Mouse (Mus musculus): Measurements from ENCODE around the gene Fam43b.

Fam43b gene

DNA sequence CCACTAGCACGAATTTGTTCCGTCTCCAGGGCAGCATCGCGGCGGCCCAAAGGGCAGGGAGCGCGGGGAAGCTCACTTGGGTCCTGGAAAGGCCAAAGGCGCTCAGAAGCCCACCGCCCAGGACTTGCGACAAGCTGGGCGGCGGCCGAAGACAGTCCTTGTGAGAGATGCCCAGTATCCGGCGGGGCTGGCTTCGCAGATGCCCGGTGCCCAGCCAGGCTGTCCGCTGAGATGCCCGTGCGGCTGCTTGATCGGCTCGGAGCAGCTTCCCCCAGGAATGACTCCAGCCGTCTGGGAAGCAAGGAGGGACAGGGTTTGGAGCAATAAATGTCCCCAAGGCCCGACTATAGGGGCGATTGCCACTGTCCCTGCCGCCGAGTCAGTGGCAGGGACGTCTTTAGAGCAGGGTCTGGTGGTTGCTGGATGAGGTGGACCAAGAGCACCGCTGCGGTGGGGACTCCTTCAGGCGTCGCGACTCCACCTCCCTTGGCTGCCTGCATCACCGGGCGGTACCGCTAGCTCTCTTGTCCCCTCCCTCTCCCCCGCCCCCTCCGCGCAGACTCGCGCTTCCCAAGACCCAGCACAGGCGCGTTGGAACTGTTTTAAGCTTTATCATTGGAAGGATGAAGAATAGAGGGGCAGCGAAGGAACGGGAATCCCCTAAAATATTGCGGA is at the start of gene Fam43b:
TSS of gene Fam43b (minus strand) at position 558 of the 675 bp plus-strand sequence.
- in situ Hi-C loops (cut with MboI; ENCODE audit: low pct_unique_long_range_greater_than_20kb in 1 of 2, low sequenced_read_pairs in 2 of 2, unreplicated experiment in 1 of 2) = no loop called here

DNA sequence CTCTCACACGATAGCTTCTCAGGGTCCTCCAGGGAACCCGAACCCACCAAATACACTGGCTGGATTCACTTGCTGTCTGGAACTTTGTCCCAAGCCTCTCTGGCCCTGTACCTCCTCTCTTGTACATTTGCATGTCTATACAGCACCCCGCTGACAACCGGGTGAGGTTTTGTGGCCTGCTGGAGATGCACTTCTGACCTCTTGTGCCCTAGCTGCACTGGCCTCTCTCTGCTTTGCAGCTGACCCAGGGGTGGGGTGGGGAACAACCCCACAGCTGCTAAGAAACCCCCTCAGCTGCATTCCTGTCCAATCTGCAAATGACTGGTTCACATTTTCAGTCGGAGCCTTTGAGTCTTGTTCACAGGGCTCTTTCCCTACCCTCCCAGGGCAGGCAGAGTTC is 48.6 kb upstream of the Fam43b start:
- in situ Hi-C loops (cut with MboI; ENCODE audit: low pct_unique_long_range_greater_than_20kb in 1 of 2, low sequenced_read_pairs in 2 of 2, unreplicated experiment in 1 of 2) = loop anchor here in 1 of 2 experiments (5.0 to 10.0 kb wide), 2 partner anchors 262 to 410 kb away; no protein-coding TSS in a partner anchor

DNA sequence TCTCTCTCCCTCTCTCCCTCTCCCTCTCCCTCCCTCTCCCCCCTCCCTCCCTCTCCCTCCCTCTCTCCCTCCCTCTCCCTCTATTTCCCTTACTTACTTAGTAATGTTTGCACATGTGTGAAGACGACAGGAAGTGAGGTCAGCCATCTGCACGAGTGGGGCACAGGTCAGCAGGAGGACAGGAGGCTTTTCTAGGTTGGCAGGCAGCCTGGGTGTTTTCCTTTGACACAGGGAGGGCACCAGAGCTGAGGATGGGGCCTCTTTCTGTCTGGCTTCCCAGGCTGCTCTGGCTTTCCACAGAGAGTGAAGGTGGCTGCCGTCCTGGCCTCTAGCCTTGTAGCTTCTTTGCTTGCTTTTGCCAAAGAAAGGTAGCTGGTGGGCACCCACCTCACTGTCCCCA is 43.7 kb upstream of the Fam43b start:
- in situ Hi-C loops (cut with MboI; ENCODE audit: low pct_unique_long_range_greater_than_20kb in 1 of 2, low sequenced_read_pairs in 2 of 2, unreplicated experiment in 1 of 2) = loop anchor here in 1 of 2 experiments (10.0 kb wide), 1 partner anchor 415 kb away; no protein-coding TSS in a partner anchor

DNA sequence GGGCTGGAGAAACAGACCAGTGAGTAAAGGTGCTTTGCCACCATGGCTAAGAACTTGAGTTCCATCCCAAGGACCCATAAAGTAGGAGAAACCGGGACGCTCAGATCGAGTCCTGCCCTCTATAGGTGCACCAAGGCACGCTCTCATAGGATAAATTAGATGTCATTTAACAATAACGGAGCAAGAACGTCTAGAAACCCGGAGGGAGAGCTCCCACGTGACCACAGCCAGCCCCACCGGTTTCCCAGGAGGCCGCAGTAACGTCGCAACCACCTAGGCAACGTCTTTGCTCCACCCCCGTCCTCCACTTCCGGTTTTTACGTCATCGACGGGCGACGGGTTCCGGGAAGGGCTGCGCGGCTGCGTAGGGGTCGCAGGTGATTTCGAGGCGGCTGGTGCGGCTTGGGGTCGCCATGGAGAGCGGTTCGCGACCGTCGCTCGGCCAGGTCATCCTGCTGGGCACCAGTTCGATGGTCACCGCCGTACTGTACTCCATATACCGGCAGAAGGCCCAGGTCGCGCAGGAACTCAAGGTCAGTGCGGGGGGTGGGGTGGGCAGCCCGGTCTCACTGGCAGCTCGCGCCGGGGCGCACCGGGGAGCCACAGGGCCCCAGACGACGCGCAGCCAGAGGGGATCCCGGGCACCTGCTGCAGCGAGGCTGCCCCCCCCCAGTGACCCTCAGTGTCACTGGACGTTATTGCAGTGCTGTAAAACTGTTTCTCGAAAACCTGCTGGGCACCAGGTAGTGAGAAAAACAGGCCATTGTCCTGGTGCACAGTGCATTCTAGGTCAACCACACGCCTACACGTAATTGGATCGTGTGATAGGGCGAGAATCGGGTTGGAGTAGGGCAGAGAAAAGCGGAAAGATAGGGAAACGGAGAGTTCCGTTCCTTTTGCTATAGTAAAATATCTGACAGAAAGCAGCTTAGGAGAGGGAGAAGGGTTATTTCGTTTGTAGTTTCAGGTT is 38.3 kb upstream of the Fam43b start, which contains the start of gene Mul1:
TSS of gene Mul1 (plus strand) at position 325 of the 970 bp plus-strand sequence.
- in situ Hi-C loops (cut with MboI; ENCODE audit: low pct_unique_long_range_greater_than_20kb in 1 of 2, low sequenced_read_pairs in 2 of 2, unreplicated experiment in 1 of 2) = no loop called here

DNA sequence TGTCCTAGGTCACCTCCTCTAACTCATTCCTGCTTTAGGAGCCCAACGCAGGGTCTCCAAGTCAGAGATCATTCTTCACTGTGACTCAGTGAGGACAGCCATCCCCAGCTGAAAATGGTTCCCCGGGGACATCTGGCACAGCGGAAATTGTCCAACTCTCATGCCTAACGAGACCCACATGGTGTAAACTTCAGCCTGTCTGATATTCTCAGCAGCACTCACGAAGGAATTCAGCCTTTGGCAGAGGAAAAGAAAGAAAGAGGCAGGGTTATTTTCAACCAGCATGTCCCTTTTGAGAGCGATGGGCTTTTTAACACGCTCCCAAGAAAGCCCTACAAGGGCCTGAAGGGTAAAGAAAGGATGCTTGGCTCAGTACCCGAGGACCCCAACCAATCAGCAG is 35.0 kb upstream of the Fam43b start:
- in situ Hi-C loops (cut with MboI; ENCODE audit: low pct_unique_long_range_greater_than_20kb in 1 of 2, low sequenced_read_pairs in 2 of 2, unreplicated experiment in 1 of 2) = no loop called here

DNA sequence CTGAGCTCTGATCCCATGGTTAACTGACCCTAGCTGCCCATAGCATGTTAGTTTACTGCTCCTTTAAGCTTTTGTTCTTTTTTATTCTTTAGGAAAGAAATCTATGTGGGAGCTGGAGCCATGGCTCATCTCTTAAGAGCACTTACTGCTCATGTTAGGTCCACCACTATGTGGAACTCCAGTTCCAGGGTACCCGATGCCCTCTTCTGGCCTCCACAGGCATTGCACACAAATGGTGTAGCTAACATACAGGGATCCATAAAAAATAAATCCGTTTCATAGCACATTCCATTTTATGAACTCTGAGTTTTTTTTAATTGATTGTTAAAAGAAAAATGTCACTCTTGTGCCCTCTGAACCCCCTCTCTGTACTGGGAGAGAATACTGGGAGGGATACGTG is 33.5 kb upstream of the Fam43b start:
- in situ Hi-C loops (cut with MboI; ENCODE audit: low pct_unique_long_range_greater_than_20kb in 1 of 2, low sequenced_read_pairs in 2 of 2, unreplicated experiment in 1 of 2) = loop anchor here in 1 of 2 experiments (5.0 kb wide), 1 partner anchor 107 kb away; no protein-coding TSS in a partner anchor

DNA sequence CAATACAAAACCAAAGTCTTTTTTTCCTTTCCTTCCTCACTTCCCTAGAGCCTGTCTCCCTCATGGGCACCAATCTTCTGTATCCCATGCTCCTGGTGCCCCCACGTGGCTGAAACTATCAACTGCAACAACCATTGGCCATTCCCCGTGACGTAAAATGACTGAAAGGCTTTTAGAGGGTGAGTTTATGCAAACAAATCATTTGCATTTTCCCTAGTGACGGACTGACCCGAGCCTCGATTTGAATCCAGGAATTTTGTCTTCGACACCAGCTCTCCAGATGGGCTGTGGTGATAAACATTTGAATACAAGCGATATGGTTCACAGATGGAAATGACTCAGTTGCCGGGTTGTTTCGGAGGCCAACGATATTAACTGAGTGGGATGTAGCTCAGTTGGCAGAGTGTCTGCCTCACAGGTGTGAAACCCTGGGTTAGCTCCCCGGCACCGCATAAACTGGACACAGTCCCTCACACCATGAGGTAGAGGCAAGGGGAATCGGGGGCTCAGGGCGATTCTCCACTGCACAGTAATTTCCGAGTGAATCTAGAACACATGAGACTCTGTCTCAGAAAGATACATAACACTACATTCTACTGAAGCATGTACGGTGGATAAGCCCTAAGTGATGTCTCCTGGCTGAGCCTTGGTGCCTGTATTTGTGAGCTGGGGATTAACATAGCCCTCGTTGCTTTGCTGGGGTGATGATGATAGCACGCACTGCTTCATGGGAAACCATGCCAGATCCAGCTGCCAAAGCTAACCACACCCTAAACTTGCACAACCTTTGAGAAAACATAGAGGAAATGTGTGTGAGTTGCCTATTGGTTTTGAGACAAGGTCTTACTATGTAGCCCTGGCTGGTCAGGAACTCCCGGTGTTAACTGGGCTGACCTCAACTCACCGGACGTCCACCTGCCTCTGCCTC is 30.7 kb upstream of the Fam43b start:
- in situ Hi-C loops (cut with MboI; ENCODE audit: low pct_unique_long_range_greater_than_20kb in 1 of 2, low sequenced_read_pairs in 2 of 2, unreplicated experiment in 1 of 2) = loop anchor here in 1 of 2 experiments (5.0 kb wide), 1 partner anchor 105 kb away; no protein-coding TSS in a partner anchor

DNA sequence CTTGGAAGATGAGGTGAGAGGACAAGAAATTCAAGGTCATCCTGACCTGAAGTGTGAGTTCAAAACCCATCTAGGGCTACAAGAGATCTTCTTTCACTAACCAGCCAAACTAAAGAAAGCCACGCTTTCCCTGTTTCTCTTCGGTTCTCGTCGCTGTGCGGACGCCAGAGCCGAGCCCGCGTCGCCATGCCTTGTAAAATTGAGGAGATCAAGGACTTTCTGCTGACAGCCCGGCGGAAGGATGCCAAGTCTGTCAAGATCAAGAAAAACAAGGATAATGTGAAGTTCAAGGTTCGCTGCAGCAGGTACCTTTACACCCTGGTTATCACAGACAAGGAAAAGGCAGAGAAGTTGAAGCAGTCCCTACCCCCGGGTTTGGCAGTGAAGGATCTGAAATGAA is 29.3 kb upstream of the Fam43b start:
- in situ Hi-C loops (cut with MboI; ENCODE audit: low pct_unique_long_range_greater_than_20kb in 1 of 2, low sequenced_read_pairs in 2 of 2, unreplicated experiment in 1 of 2) = loop anchor here in 1 of 2 experiments (5.0 kb wide), 1 partner anchor 103 kb away; no protein-coding TSS in a partner anchor

DNA sequence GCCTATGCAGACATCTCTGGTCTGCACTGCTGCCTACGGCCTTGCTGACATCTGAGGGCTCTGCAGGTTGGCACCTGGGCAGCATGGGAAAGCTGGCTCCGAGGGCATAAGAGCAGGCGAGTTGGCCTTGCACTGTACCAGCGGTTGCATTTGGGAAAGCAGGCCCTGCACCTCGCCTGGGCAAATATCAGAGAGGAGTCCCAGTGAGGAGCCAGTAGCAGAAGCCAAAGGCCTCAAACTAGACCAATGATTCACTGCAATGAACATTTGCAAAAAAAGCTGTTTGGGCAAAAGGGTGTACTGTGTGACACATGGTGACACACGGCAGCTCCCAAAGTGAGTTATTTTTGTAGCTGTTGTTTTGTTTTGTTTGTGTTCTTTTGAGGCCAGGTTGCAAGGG is 28.7 kb upstream of the Fam43b start:
- in situ Hi-C loops (cut with MboI; ENCODE audit: low pct_unique_long_range_greater_than_20kb in 1 of 2, low sequenced_read_pairs in 2 of 2, unreplicated experiment in 1 of 2) = loop anchor here in 1 of 2 experiments (5.0 kb wide), 1 partner anchor 103 kb away; no protein-coding TSS in a partner anchor

DNA sequence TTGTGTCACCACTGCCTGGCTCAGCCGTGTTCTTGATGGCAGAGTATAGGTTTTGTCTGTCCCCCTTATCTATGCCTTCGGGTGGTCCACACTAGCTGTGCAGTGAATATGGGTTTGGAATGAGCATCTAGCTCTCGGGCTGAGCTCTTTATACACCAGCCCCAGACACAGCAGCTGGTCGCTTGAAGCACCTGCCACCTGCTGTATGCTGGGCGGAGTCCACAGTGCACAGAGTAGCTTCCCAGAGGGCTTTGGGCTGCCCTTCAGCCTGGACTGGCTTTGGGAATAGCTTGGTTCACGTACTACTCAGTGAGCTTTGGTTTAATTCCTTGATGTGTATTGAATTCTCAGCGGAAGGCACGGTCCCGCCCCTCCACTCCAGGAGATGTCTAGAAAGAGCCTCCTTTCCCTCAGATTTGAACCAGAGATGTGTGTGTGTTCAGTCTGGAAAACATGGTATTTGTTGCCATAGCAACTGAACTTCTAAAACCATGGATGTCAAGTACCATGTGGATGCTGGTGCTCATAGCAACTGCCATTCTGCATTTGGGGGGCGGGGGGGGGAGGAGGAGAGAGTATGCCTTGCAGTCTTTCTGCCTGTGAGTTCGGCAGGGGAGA is 22.1 kb upstream of the Fam43b start:
- in situ Hi-C loops (cut with MboI; ENCODE audit: low pct_unique_long_range_greater_than_20kb in 1 of 2, low sequenced_read_pairs in 2 of 2, unreplicated experiment in 1 of 2) = loop anchor here in 1 of 2 experiments (5.0 kb wide), 1 partner anchor 101 kb away; no protein-coding TSS in a partner anchor

DNA sequence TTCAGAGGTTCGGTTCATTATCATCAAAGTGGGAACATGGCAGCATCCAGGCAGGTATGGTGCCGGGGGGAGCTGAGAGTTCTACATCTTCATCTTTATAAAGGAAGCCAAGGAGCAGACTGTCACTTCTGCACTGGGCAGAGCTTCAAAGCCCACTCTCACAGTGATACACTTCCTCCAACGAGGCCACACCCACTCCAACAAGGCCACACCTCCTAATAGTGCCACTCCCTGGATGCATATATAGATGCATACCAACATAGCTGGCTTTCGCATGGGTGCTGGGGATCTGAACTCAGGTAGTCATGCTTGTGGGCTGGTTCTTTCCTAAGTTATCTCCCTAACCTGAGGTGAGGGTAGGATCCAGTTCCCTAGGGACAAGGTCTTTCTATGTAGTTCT is 21.6 kb upstream of the Fam43b start:
- in situ Hi-C loops (cut with MboI; ENCODE audit: low pct_unique_long_range_greater_than_20kb in 1 of 2, low sequenced_read_pairs in 2 of 2, unreplicated experiment in 1 of 2) = loop anchor here in 1 of 2 experiments (5.0 kb wide), 1 partner anchor 101 kb away; no protein-coding TSS in a partner anchor

DNA sequence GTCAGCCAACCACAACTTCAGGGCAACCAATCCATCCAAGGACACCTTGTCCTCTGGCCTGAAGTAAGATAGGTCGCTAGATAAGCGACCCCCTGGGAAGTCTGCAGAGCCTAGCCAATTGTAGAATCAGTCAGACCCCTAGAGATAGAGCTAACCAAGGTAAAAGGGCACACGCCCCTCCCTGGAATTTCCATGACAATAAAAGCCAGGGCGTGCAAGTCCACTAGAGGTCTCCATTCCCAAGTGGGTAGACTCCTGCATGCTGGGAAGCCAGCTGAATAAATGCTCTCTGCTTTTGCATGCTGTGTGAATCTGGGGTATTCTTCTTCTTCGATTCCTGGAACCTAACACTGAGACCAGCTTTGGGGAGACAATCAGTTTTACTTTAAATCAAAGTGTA is 20.1 kb upstream of the Fam43b start:
- in situ Hi-C loops (cut with MboI; ENCODE audit: low pct_unique_long_range_greater_than_20kb in 1 of 2, low sequenced_read_pairs in 2 of 2, unreplicated experiment in 1 of 2) = loop anchor here in 1 of 2 experiments (5.0 kb wide), 1 partner anchor 99 kb away; no protein-coding TSS in a partner anchor

DNA sequence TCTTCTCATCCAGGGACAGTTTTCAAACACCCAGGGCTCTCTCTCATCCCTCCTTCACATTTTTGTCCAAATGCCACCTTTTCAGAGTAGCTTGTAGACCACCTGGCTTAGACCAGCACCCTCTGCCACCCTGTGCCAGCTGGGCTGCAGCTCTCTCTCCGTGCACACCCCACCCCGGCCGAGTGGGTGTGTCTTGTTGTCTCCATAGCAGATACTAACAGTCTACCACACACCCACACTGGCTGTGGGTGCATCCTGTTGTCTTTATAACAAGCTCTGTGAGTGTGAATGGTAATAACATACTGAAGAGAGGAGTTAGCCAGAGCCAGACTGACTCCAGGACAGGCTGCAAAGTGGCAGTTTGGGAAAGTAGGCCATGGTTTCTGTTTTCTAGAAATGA is 19.7 kb upstream of the Fam43b start:
- in situ Hi-C loops (cut with MboI; ENCODE audit: low pct_unique_long_range_greater_than_20kb in 1 of 2, low sequenced_read_pairs in 2 of 2, unreplicated experiment in 1 of 2) = loop anchor here in 1 of 2 experiments (5.0 kb wide), 1 partner anchor 99 kb away; no protein-coding TSS in a partner anchor

DNA sequence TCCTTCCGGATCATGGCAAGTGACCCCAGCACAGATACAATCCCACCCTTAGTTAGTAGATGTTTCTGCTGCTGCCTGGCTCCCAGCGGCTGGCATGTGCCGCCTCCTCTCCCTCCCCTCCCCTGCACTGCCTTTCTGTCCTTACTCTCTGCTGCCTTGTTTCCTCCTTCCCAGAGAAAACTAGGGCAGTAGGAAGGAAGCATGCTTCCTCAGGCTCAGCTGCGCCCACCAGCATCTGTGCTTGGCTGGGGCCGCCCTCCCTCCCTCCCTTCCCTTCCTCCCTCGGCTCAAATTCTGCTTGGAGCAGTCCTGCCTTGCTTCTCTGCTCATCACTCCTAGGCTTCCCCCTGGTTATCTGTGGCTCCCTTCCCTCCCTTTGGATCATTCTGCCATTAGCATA is 18.4 kb upstream of the Fam43b start:
- in situ Hi-C loops (cut with MboI; ENCODE audit: low pct_unique_long_range_greater_than_20kb in 1 of 2, low sequenced_read_pairs in 2 of 2, unreplicated experiment in 1 of 2) = loop anchor here in 1 of 2 experiments (5.0 kb wide), 1 partner anchor 97 kb away; no protein-coding TSS in a partner anchor

DNA sequence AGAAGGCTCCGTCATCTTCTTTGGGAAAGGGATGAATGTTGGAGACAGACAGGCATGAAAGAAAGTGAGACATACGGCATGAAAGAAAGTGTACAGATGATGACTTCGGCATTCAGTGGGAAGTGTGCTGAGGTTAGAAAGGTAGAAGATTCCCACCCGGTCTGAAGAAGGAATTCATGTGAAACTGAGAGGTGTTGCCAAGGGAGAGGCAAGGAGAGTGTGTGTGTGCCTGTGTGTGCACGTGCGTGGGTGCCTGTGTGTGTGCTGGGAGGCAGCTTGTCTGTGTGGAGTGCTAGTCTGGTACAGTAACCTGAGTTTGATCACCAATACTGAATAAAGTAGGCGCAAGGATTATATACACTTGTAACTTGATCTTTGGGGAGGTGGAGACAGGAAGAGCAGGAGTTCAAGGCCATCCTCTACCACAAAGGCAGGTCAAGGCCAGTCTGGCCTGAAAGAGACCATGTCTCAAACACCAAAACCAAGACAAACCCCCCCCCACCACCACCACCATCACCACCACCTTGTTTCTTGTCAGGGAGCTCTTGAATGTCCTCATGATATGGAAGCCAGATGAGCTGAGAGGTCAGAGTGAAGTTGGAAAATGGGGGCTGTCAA is 15.3 kb upstream of the Fam43b start:
- in situ Hi-C loops (cut with MboI; ENCODE audit: low pct_unique_long_range_greater_than_20kb in 1 of 2, low sequenced_read_pairs in 2 of 2, unreplicated experiment in 1 of 2) = no loop called here

DNA sequence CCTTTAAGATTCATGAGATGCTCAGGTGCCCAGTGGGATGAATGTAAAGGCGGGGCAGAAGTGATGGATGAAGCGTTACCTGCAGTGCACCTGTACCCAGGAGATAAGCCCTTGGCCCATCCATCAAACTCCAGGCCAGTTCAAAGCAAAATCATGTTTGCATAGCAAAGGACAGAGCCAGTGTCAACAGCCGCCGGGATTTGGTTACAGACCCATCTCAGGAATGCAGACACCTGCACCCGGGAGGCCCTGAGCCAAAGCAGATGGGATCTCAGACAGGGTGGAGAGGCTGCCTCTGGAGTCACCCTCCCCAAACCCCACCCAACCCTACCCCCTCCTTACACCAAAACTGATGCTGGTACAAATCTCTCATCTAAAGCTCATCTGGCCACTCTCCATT is 14.7 kb upstream of the Fam43b start:
- in situ Hi-C loops (cut with MboI; ENCODE audit: low pct_unique_long_range_greater_than_20kb in 1 of 2, low sequenced_read_pairs in 2 of 2, unreplicated experiment in 1 of 2) = no loop called here
